Mouse (Mus musculus) forebrain, postnatal 0 days (tissue): ENCODE results near the gene Mul1. TPM values are rescaled to one million over a fixed set of nuclear protein-coding genes. Genes with fewer than 3 reads are reported as not detected.

Experiments
- ATAC-seq: fragments of 200-750 bp; cut with Nextera tagmentation; 2 replicates; pipeline ENCODE4 v1.8.0; 2017; ENCODE audit warnings: mild to moderate bottlenecking, moderate library complexity
- DNase-seq: peaks from one replicate; pipeline ENCODE4 v3.0.0-alpha.2; 2015
- H3K27ac ChIP-seq: fragments of 300-500 bp; sonication (generic); 2 replicates; pipeline ENCODE4 v1.5.1; 2014; ENCODE audit warnings: low read depth, mild to moderate bottlenecking, antibody characterized with exemption, low read length, moderate library complexity, mixed read lengths
- H3K27me3 ChIP-seq: fragments of 300-500 bp; sonication (generic); 2 replicates; pipeline ENCODE4 v1.6.1; 2014; ENCODE audit warnings: mild to moderate bottlenecking, low read length, mixed read lengths; ENCODE audit not compliant: insufficient read depth
- H3K36me3 ChIP-seq: fragments of 300-500 bp; sonication (generic); 2 replicates; pipeline ENCODE4 v1.6.1; 2014; ENCODE audit warnings: mild to moderate bottlenecking, moderate library complexity; ENCODE audit not compliant: insufficient read depth
- H3K4me1 ChIP-seq: fragments of 300-500 bp; sonication (generic); 2 replicates; pipeline ENCODE4 v1.6.1; 2014; ENCODE audit warnings: antibody characterized with exemption; ENCODE audit not compliant: insufficient read depth
- H3K4me2 ChIP-seq: fragments of 300-500 bp; sonication (generic); 2 replicates; pipeline ENCODE4 v1.6.1; 2014; ENCODE audit warnings: low read depth, mild to moderate bottlenecking, moderate library complexity
- H3K4me3 ChIP-seq: fragments of 300-500 bp; sonication (generic); 2 replicates; pipeline ENCODE4 v1.5.1; 2014; ENCODE audit warnings: low read depth, low read length, mixed read lengths
- H3K9ac ChIP-seq: fragments of 300-500 bp; sonication (generic); 2 replicates; pipeline ENCODE4 v1.6.1; 2014; ENCODE audit warnings: mild to moderate bottlenecking
- H3K9me3 ChIP-seq: fragments of 300-500 bp; sonication (generic); 2 replicates; pipeline ENCODE4 v1.6.1; 2016; ENCODE audit warnings: low read length
- CTCF ChIP-seq: sonication (generic); IDR thresholded peaks from 2 replicates; pipeline ENCODE4 v1.5.1; 2016; ENCODE audit warnings: antibody characterized with exemption, control low read depth, low read depth
- WGBS: fragments of 180-500 bp; shearing (Covaris S2); extraction: QIAGEN DNeasy Blood & Tissue Kit; methylation state at CpG from one replicate; pipeline ENCODE4 v1.1.7; 2014; 5-methylcytosine and 5-hydroxymethylcytosine counted together
- polyA plus RNA-seq: library from polyadenylated mRNA; unstranded; fragments of >200 nt; fragmentation: Nextera tagmentation; extraction: Ambion mirVana; gene quantifications from 2 replicates; pipeline ENCODE4 v1.2.1, GENCODE M21; 2015
- total RNA-seq: library from RNA; depleted of rRNA; stranded (reverse); fragments of >200 nt; gene quantifications from 2 replicates; pipeline ENCODE4 v1.2.3, GENCODE M21; 2014

Mul1 gene
- total and polyA plus RNA-seq, 2 experiments from 2014 or later = 19.4 to 32.4 TPM

DNA sequence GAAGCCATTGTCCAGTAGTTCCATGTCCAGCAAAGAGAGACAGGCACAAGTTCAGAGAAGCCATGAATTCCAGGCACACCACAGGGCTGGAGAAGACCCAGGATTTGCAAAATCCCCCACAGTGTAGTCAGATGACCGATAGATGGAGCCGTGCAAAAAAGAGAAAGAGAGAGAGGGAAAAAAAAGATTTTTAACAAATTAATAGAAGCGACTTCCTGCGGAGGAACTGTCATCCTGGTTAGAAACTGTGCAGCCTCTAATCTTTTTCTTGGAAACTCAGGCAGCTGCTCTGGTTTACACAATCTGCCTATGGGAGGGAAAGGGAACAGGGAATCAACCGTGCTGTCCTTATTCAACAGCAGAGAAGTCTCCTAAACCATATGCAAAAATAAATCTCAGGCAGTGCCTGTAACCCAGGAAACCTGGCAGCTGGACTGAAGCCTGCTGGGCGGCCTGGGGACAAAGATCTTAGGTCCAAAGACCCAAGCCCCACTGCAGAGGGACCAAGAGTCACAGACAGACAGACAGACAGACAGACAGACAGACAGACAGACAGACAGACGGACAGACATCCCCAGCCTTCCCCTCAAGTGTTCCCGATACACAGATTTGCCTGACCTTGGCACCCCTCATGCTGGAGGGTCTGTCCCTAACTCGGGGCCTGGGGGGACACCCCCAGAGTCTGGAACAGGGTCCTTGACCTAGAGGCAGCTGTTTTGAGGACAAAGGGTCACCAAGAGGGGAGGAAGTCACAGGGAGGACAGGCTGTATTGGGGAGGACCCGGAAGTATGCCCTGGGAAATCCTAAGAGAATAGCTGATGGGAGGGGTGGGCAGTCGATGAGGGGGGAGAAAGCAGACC, 28.7 kb downstream of the Mul1 start:
- H3K9me3 ChIP-seq = no peaks in the 10 kb centered on the region
- H3K4me3 ChIP-seq = no peak overlapping the region
- peak; percentile 68 for ATAC-seq
- WGBS = 2% methylated on average over 11 of the region's 11 CpGs
- peak; percentile 73 for DNase-seq
- H3K9ac ChIP-seq = 0 out of 2 replicates have a peak overlapping the region, but pooled peaks have one; percentile 10
- peak; percentile 58 for TF ChIP-seq CTCF
- H3K36me3 ChIP-seq = no peaks in the 10 kb centered on the region; the same call in 1 of the 2 replicates
- peak overlapping the region; percentile 82 for H3K27ac ChIP-seq
- peak overlapping the region; percentile 31 for H3K4me2 ChIP-seq
- H3K27me3 ChIP-seq = no peaks in the 10 kb centered on the region
- peaks cover 23% of the 10 kb centered on the region for H3K4me1 ChIP-seq

- Histone ChIP-seq H3K27ac (peak overlapping the region; percentile 82), H3K36me3 (no peaks in the 10 kb centered on the region; the same call in 1 of the 2 replicates), H3K4me2 (peak overlapping the region; percentile 31), H3K9ac (no peak overlapping the region), H3K27me3 (no peaks in the 10 kb centered on the region), H3K4me1 (peaks cover 23% of the 10 kb centered on the region), H3K9me3 (no peaks in the 10 kb centered on the region), H3K4me3 (no peak overlapping the region)
- no peak for TF ChIP-seq CTCF
- WGBS = 7% methylated on average over 11 of the region's 11 CpGs
- ATAC-seq (peak; percentile 37; the same call in 1 of the 2 replicates), DNase-seq (peak; percentile 72)
Observed at GRCm38 (mm10) chr4:138463832-138464487, 29.5 kb downstream of the Mul1 start.

- no peak for TF ChIP-seq CTCF
- no peak overlapping the region for H3K4me3 ChIP-seq
- H3K4me2 ChIP-seq = peak overlapping the region; percentile 21; the same call in 1 of the 2 replicates
- no peak overlapping the region for H3K9ac ChIP-seq
- ATAC-seq (peak; percentile 64), DNase-seq (peak; percentile 58)
- peaks cover 26% of the 10 kb centered on the region for H3K4me1 ChIP-seq
- no peaks in the 10 kb centered on the region for H3K9me3 ChIP-seq
- peak overlapping the region; percentile 42; the same call in 1 of the 2 replicates for H3K27ac ChIP-seq
- WGBS = 5% methylated on average over 18 of the region's 22 CpGs
- H3K27me3 ChIP-seq = no peaks in the 10 kb centered on the region
- no peaks in the 10 kb centered on the region; the same call in 1 of the 2 replicates for H3K36me3 ChIP-seq
Observed at GRCm38 (mm10) chr4:138464667-138465353, 30.3 kb downstream of the Mul1 start.

DNA sequence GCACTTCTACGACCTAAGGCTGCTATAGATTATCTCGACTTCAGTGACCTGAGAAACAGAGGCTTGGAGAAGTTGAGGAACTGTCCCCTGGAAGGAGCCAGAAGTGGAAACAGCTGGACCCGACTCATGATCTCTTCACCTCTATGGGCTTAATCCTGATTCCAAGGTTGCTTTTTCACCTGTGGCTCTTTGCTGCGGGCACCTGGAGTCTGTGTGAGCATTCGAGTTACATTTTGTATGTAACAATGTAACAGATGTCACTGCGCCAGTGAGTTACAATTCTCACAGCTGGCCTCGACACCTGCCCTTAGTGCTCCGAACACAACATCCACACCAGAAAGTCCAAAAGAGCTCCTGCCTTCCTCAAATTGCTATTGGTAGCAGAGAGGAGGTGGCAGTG, 31.0 kb downstream of the Mul1 start:
- no peak overlapping the region for H3K4me2 ChIP-seq
- 51% methylated on average over 8 of the region's 8 CpGs for WGBS
- no peak overlapping the region for H3K4me3 ChIP-seq
- H3K9me3 ChIP-seq = no peaks in the 10 kb centered on the region
- TF ChIP-seq CTCF = no peak
- no peaks in the 10 kb centered on the region for H3K36me3 ChIP-seq
- DNase-seq (no peak), ATAC-seq (no peak)
- H3K4me1 ChIP-seq = peaks cover 26% of the 10 kb centered on the region
- H3K27me3 ChIP-seq = no peaks in the 10 kb centered on the region
- H3K27ac ChIP-seq = no peak overlapping the region
- no peak overlapping the region for H3K9ac ChIP-seq

DNA sequence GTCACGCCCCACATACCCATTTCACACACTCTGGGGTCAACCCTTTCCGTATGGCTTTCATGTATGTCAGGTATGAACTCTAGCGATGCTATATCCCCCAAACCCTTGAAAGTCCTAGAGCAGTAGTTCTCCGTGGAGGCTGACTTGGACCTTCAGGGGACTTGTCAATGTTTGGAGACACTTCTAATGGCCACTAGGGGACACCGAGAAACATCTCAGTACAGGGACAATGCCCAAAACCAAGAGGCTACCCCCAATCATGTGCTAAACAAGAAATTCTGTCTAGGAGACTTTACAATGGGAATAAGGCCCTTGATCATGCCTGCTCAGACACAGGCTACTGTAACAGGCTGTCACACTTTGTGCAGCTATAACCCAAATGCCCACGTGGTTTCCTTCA, 32.2 kb downstream of the Mul1 start:
- H3K36me3 ChIP-seq = no peaks in the 10 kb centered on the region
- TF ChIP-seq CTCF = peak; percentile 43
- 76% methylated on average over 6 of the region's 6 CpGs for WGBS

DNA sequence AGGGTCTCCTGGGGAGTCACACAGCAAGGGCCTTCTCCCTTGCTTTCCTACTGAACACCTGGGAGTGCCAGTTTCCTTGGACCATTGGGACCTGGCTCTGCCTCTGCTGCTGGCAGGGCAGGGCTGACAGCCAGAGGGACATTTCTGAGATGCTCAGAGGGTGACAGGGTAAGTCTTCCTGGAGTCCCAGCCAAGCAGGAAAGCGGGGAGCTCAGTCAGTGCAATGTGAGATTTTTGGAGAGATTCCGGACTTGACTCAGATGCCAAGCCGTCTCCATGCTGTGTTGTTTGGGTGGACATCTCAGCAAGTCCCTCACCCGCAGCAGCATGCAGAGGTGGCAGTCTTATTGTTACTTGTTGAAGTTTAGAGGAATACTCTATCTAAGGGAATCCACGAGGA, 33.0 kb downstream of the Mul1 start:
- no peak for TF ChIP-seq CTCF
- Histone ChIP-seq H3K9ac (no peak overlapping the region), H3K36me3 (no peaks in the 10 kb centered on the region), H3K4me1 (peaks cover 25% of the 10 kb centered on the region), H3K9me3 (no peaks in the 10 kb centered on the region), H3K4me3 (no peak overlapping the region), H3K27me3 (no peaks in the 10 kb centered on the region), H3K4me2 (no peak overlapping the region), H3K27ac (no peak overlapping the region)
- no peak for DNase-seq
- 94% methylated on average over 5 of the region's 5 CpGs for WGBS
- no peak for ATAC-seq

More for the DNA sequence above, 32.2 kb downstream of the Mul1 start:
- Histone ChIP-seq H3K4me2 (no peak overlapping the region), H3K9me3 (no peaks in the 10 kb centered on the region), H3K27ac (no peak overlapping the region), H3K9ac (no peak overlapping the region), H3K27me3 (no peaks in the 10 kb centered on the region), H3K4me1 (peaks cover 26% of the 10 kb centered on the region), H3K4me3 (no peak overlapping the region)
- ATAC-seq = no peak
- DNase-seq = no peak
